Mouse (Mus musculus): ENCODE measurements around the gene Cand1.

DNA sequence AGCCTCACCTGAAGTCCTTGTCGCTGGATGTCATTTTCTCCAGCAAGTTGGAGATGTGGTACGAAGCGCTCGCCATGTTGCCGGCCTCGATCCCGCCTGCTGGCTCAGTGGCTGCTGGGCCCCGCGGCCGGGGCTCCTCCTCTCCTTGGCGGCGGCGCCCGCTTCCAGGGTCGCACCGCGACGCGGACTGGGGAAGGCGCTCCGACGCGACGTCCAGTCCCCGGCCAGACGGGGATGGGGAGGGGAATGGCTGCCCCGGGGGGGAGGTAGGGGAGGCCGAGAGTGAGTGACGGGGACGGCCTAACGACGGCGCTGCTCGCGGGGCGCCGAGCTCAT lies 254 bp downstream of the Cand1 start:
- TF ChIP-seq CTCF (IDR thresholded peaks at IDR 0.05; ENCODE audit: control insufficient read depth, insufficient read depth, insufficient replicate concordance, low read depth, low read length) (no peak), POLR2A (IDR thresholded peaks at IDR 0.05; ENCODE audit: control insufficient read depth, low read depth, low read length) (no peak)

All from testis, adult 2 months (tissue).